Comparison of ENCODE assay signal across 19 mouse cellular contexts in genomic region chr7:129647798-129648197, GRCm38 (mm10). TPM values are rescaled to one million over a fixed set of nuclear protein-coding genes. Genes with fewer than 3 reads are reported as not detected.
DNase-seq lines count a peak whose midpoint lies in the region; ATAC-seq and TF ChIP-seq lines count a peak whose summit lies in the region.
"Had no signal": no experiment of that assay in that cellular context is flagged by ENCODE, and none has a peak within 500 bp of the region (broad histone marks: within the 10 kb centered on the region; RNA-seq: fewer than 3 reads in every experiment).

No protein-coding gene starts in this region.

- no peak overlapping the region for H3K4me3 ChIP-seq in MEL (ENCODE audit: control insufficient read depth in 1 of 2, insufficient read depth in 1 of 2, low read depth in 2 of 2, low read length in 2 of 2)
- H3K4me3 ChIP-seq: embryonic facial prominence, embryonic 12.5 days; heart, embryonic 12.5 days; left cerebral cortex, adult 2 months; midbrain, embryonic 10.5 days had no signal

- TF ChIP-seq CTCF in MEL (IDR thresholded peaks at IDR 0.05 in 2 of 3, conservative IDR thresholded peaks at IDR 0.05 in 1 of 3; ENCODE audit: control insufficient read depth in 1 of 3, insufficient read depth in 1 of 3, low read depth in 2 of 3, low read length in 3 of 3, poor library complexity in 1 of 3, severe bottlenecking in 1 of 3), result no peak

- 0 out of 2 replicates have a peak, but pooled peaks have one; percentile 24 for ATAC-seq in granulocyte monocyte progenitor cell, adult 5-6 weeks (replicated peaks; ENCODE audit: poor library complexity, severe bottlenecking)
- ATAC-seq: inflammation-experienced regulatory T-cells, adult 6 months had no signal

- DNase-seq in testis, postnatal 10 days (ENCODE audit: low spot score), result peak; percentile 64
- no peak for DNase-seq in testis, postnatal 14 days (ENCODE audit: low spot score)
- peak; percentile 26 for DNase-seq in MEL (ENCODE audit: low read depth, low spot score)
- peak; percentile 8 for DNase-seq in splenic B cell, adult 2 months (ENCODE audit: low read depth, low spot score)
- no peak for DNase-seq in gastrocnemius, postnatal 36 days
- DNase-seq in left cerebral cortex, postnatal 14 days (ENCODE audit: low spot score in 2 of 2), result no peak
- no peak for DNase-seq in cerebellum, postnatal 10 days
- DNase-seq: adrenal gland, postnatal 25 days; cerebellum, postnatal 36 days; gastrocnemius, postnatal 14 days; heart, postnatal 4 days; lung, postnatal 14 days; right cerebral cortex, adult 18-20 months had no signal

- no peak for TF ChIP-seq EP300 in MEL (IDR thresholded peaks at IDR 0.05; ENCODE audit: low read depth in 1 of 2, low read length in 2 of 2)

- H3K27ac ChIP-seq in MEL (ENCODE audit: control insufficient read depth, low read depth, low read length), result no peak overlapping the region
- H3K27ac ChIP-seq: embryonic facial prominence, embryonic 12.5 days; left cerebral cortex, adult 2 months; midbrain, embryonic 10.5 days had no signal

- no peaks in the 10 kb centered on the region for H3K9me3 ChIP-seq in MEL (replicated peaks; ENCODE audit: insufficient read depth, low read length)
- H3K9me3 ChIP-seq: embryonic facial prominence, embryonic 12.5 days; heart, embryonic 12.5 days; midbrain, embryonic 10.5 days had no signal

- no peak for TF ChIP-seq RAD21 in MEL (IDR thresholded peaks at IDR 0.05; ENCODE audit: low read depth, low read length)

- H3K4me1 ChIP-seq in MEL (ENCODE audit: control insufficient read depth in 1 of 2, insufficient read depth in 2 of 2, low read length in 2 of 2), result peaks cover 0 to 4% of the 10 kb centered on the region in 2 experiments; a peak in 1 of 4 replicates
- H3K4me1 ChIP-seq: heart, embryonic 12.5 days had no signal

- no peaks in the 10 kb centered on the region for H3K36me3 ChIP-seq in MEL (ENCODE audit: control insufficient read depth in 1 of 2, insufficient read depth in 2 of 2, low read length in 2 of 2)
- no peaks in the 10 kb centered on the region for H3K36me3 ChIP-seq in splenic B cell, adult 2 months (ENCODE audit: control insufficient read depth, insufficient read depth, low read length, poor library complexity, severe bottlenecking)
- H3K36me3 ChIP-seq: embryonic facial prominence, embryonic 12.5 days; heart, embryonic 12.5 days; midbrain, embryonic 10.5 days had no signal

- H3K27me3 ChIP-seq in MEL (ENCODE audit: control insufficient read depth in 1 of 2, insufficient read depth in 2 of 2, low read length in 2 of 2), result no peaks in the 10 kb centered on the region
- no peaks in the 10 kb centered on the region for H3K27me3 ChIP-seq in splenic B cell, adult 2 months (ENCODE audit: control insufficient read depth, insufficient read depth, low read length, poor library complexity, severe bottlenecking)
- H3K27me3 ChIP-seq: embryonic facial prominence, embryonic 12.5 days; heart, embryonic 12.5 days had no signal

- intact Hi-C loops in gastrocnemius, postnatal 36 days (cut with DNase I), result no loop called here
- intact Hi-C loops in left cerebral cortex, postnatal 14 days (cut with DNase I), result loop anchor here (2.0 to 5.0 kb wide), 2 partner anchors 829 to 885 kb away; no protein-coding TSS in a partner anchor

- H3K79me2 ChIP-seq in MEL (ENCODE audit: control insufficient read depth, insufficient read depth, low read length, poor library complexity), result no peaks in the 10 kb centered on the region

- H3K9ac ChIP-seq in MEL (ENCODE audit: control insufficient read depth, low read depth, low read length, poor library complexity, severe bottlenecking), result no peak overlapping the region
- H3K9ac ChIP-seq: embryonic facial prominence, embryonic 12.5 days; heart, embryonic 12.5 days had no signal

- no peak for TF ChIP-seq POLR2A in MEL (IDR thresholded peaks at IDR 0.05; ENCODE audit: control insufficient read depth in 1 of 2, insufficient read depth in 1 of 2, low read depth in 1 of 2, low read length in 2 of 2, poor library complexity in 1 of 2)

TF ChIP-seq in MEL, 35 proteins besides CTCF, POLR2A, EP300 and RAD21:
- TF ChIP-seq SIN3A (IDR thresholded peaks at IDR 0.05; ENCODE audit: low read length) (no peak), ZKSCAN1 (IDR thresholded peaks at IDR 0.05; ENCODE audit: low read depth, low read length) (no peak)

RNA-seq across cellular contexts. Expression of gene Wdr11, which starts 56.1 kb away (rescaled TPM):
- 15.9 and 17.2 TPM in 2 replicates for total RNA-seq in MEL (2012; rRNA removed)
- 10 to 100 TPM in 1 of 2 experiments, not detected in 1; 39.4 TPM for polyA plus RNA-seq in MEL (2012; ENCODE audit: insufficient read depth in 1 of 2, insufficient read length in 2 of 2, low read depth in 1 of 2, low replicate concordance in 2 of 2, missing spikeins in 1 of 2)
- 29.0 and 32.5 TPM in 2 replicates for total RNA-seq in granulocyte monocyte progenitor cell, adult 5-6 weeks (2014; fragmentation: Nextera tagmentation)
- total RNA-seq in granulocyte monocyte progenitor cell, adult 5-6 weeks (2017), result 26.9 and 31.6 TPM in 2 replicates
- total RNA-seq in gastrocnemius, postnatal 36 days (2021), result 10 to 100 TPM; 13.7 to 15.2 TPM
- total RNA-seq in left cerebral cortex, postnatal 14 days (2021), result 10 to 100 TPM; 39.4 to 41.8 TPM

Comparison
In these comparisons a context has a peak if more than half of its experiments do, and no peak if none do; other contexts are left out.
1. DNase-seq: peak in testis, postnatal 10 days (single experiment), MEL (single experiment) and splenic B cell, adult 2 months (single experiment); none in testis, postnatal 14 days (single experiment), gastrocnemius, postnatal 36 days (0 of 2), left cerebral cortex, postnatal 14 days (0 of 2) and cerebellum, postnatal 10 days (0 of 2).